Comparison of ENCODE assay signal across 14 mouse cellular contexts in genomic region chr19:50145919-50146318, GRCm38 (mm10).
DNase-seq lines count a peak whose midpoint lies in the region; ATAC-seq and TF ChIP-seq lines count a peak whose summit lies in the region.
"Had no signal": no experiment of that assay in that cellular context is flagged by ENCODE, and none has a peak within 500 bp of the region (broad histone marks: within the 10 kb centered on the region; RNA-seq: fewer than 3 reads in every experiment).

No protein-coding gene starts in this region.

- no peak overlapping the region for H3K27ac ChIP-seq in intestine, postnatal 0 days (ENCODE audit: low read depth, low read length)
- no peak overlapping the region for H3K27ac ChIP-seq in intestine, embryonic 15.5 days
- no peak overlapping the region for H3K27ac ChIP-seq in midbrain, postnatal 0 days (ENCODE audit: low read depth, low read length)
- no peak overlapping the region for H3K27ac ChIP-seq in midbrain, embryonic 16.5 days (ENCODE audit: low read length)
- H3K27ac ChIP-seq: liver, embryonic 15.5 days had no signal

- DNase-seq in midbrain, postnatal 0 days (ENCODE audit: low spot score) = peak; percentile 69
- DNase-seq in brain, embryonic 18.5 days (ENCODE audit: low read depth, low spot score) = peak; percentile 32
- no peak for DNase-seq in gastrocnemius, postnatal 10 days
- no peak for DNase-seq in neural tube, embryonic 10.5 days (ENCODE audit: extremely low spot score, low spot score)
- DNase-seq: adrenal gland, postnatal 25 days; cerebellum, adult 8-10 months; gastrocnemius, postnatal 14 days; heart, postnatal 14 days; kidney, adult 2 months had no signal

- ATAC-seq in intestine, postnatal 0 days = no peak
- no peak for ATAC-seq in intestine, embryonic 15.5 days
- no peak for ATAC-seq in midbrain, postnatal 0 days (ENCODE audit: low FRiP score)
- no peak for ATAC-seq in midbrain, embryonic 16.5 days

- TF ChIP-seq CTCF in intestine, postnatal 0 days (IDR thresholded peaks at IDR 0.05; ENCODE audit: low read depth) = peak; percentile 59
- peak; percentile 75 for TF ChIP-seq CTCF in midbrain, postnatal 0 days (IDR thresholded peaks at IDR 0.05)

- H3K9me3 ChIP-seq in intestine, postnatal 0 days (ENCODE audit: control insufficient read depth) = no peaks in the 10 kb centered on the region
- no peaks in the 10 kb centered on the region for H3K9me3 ChIP-seq in intestine, embryonic 15.5 days
- H3K9me3 ChIP-seq in midbrain, postnatal 0 days (ENCODE audit: low read length) = no peaks in the 10 kb centered on the region
- H3K9me3 ChIP-seq in midbrain, embryonic 16.5 days (replicated peaks; ENCODE audit: control insufficient read depth, low read length, poor library complexity, severe bottlenecking) = no peaks in the 10 kb centered on the region
- H3K9me3 ChIP-seq: liver, embryonic 15.5 days had no signal

- no peak overlapping the region for H3K4me3 ChIP-seq in intestine, postnatal 0 days (ENCODE audit: low read depth, low read length)
- no peak overlapping the region for H3K4me3 ChIP-seq in intestine, embryonic 15.5 days (replicated peaks)
- no peak overlapping the region for H3K4me3 ChIP-seq in midbrain, postnatal 0 days (ENCODE audit: low read depth, low read length)
- no peak overlapping the region for H3K4me3 ChIP-seq in midbrain, embryonic 16.5 days (ENCODE audit: low read depth, low read length)
- H3K4me3 ChIP-seq: liver, embryonic 15.5 days; megakaryocyte, embryonic 14.5 days had no signal

- no peak overlapping the region for H3K4me2 ChIP-seq in intestine, postnatal 0 days (replicated peaks; ENCODE audit: low read depth)
- no peak overlapping the region for H3K4me2 ChIP-seq in intestine, embryonic 15.5 days (replicated peaks)
- no peak overlapping the region for H3K4me2 ChIP-seq in midbrain, postnatal 0 days (ENCODE audit: low read depth, low read length, poor library complexity, severe bottlenecking)
- H3K4me2 ChIP-seq in midbrain, embryonic 16.5 days (ENCODE audit: low read length) = no peak overlapping the region
- H3K4me2 ChIP-seq: liver, embryonic 15.5 days had no signal

- H3K27me3 ChIP-seq in intestine, postnatal 0 days (replicated peaks; ENCODE audit: control insufficient read depth, insufficient read depth, low read length) = no peaks in the 10 kb centered on the region
- no peaks in the 10 kb centered on the region for H3K27me3 ChIP-seq in intestine, embryonic 15.5 days (replicated peaks)
- no peaks in the 10 kb centered on the region for H3K27me3 ChIP-seq in midbrain, postnatal 0 days (ENCODE audit: insufficient read depth, low read length)
- no peaks in the 10 kb centered on the region for H3K27me3 ChIP-seq in midbrain, embryonic 16.5 days (ENCODE audit: control insufficient read depth, insufficient read depth, low read depth, low read length)
- H3K27me3 ChIP-seq: liver, embryonic 15.5 days; megakaryocyte, embryonic 14.5 days had no signal

- no peak overlapping the region for H3K9ac ChIP-seq in intestine, postnatal 0 days (ENCODE audit: low read depth, low read length)
- H3K9ac ChIP-seq in intestine, embryonic 15.5 days = no peak overlapping the region
- no peak overlapping the region for H3K9ac ChIP-seq in midbrain, postnatal 0 days (replicated peaks; ENCODE audit: low read length, poor library complexity, severe bottlenecking)
- H3K9ac ChIP-seq in midbrain, embryonic 16.5 days (ENCODE audit: low read depth, low read length) = no peak overlapping the region
- H3K9ac ChIP-seq: liver, embryonic 15.5 days had no signal

- H3K4me1 ChIP-seq in intestine, postnatal 0 days (replicated peaks; ENCODE audit: control insufficient read depth, insufficient read depth, low read length) = no peaks in the 10 kb centered on the region
- no peaks in the 10 kb centered on the region for H3K4me1 ChIP-seq in intestine, embryonic 15.5 days (replicated peaks)
- H3K4me1 ChIP-seq in midbrain, postnatal 0 days (ENCODE audit: insufficient read depth, low read length) = no peaks in the 10 kb centered on the region
- H3K4me1 ChIP-seq in midbrain, embryonic 16.5 days (ENCODE audit: control insufficient read depth, insufficient read depth, low read length) = peaks cover 4% of the 10 kb centered on the region
- H3K4me1 ChIP-seq: liver, embryonic 15.5 days; megakaryocyte, embryonic 14.5 days had no signal

- 21% methylated on average over 3 of the region's 3 CpGs for WGBS in intestine, postnatal 0 days
- 22% methylated on average over 3 of the region's 3 CpGs for WGBS in intestine, embryonic 15.5 days
- WGBS in midbrain, postnatal 0 days = 27% methylated on average over 3 of the region's 3 CpGs
- 27% methylated on average over 3 of the region's 3 CpGs for WGBS in midbrain, embryonic 16.5 days

- no peaks in the 10 kb centered on the region for H3K36me3 ChIP-seq in intestine, postnatal 0 days (ENCODE audit: control insufficient read depth, insufficient read depth)
- H3K36me3 ChIP-seq in intestine, embryonic 15.5 days = no peaks in the 10 kb centered on the region
- no peaks in the 10 kb centered on the region for H3K36me3 ChIP-seq in midbrain, postnatal 0 days (ENCODE audit: insufficient read depth, low read length)
- no peaks in the 10 kb centered on the region for H3K36me3 ChIP-seq in midbrain, embryonic 16.5 days (ENCODE audit: control insufficient read depth, insufficient read depth, low read length)
- H3K36me3 ChIP-seq: liver, embryonic 15.5 days had no signal

Comparison
In these comparisons a context has a peak if more than half of its experiments do, and no peak if none do; other contexts are left out.
1. DNase-seq: peak in midbrain, postnatal 0 days (single experiment) and brain, embryonic 18.5 days (single experiment); none in gastrocnemius, postnatal 10 days (single experiment) and neural tube, embryonic 10.5 days (single experiment).